Mouse (Mus musculus): ENCODE measurements around the gene Cdr2. TPM values are rescaled to one million over a fixed set of nuclear protein-coding genes. Genes with fewer than 3 reads are reported as not detected.
"Not testable (repeated sequence)": the region's sequence is repeated elsewhere in the genome, so short reads cannot be mapped to it uniquely, and the experiment has no call there.

Cdr2 gene
- polyA plus RNA-seq, 1 experiment from 2014 or later: 13.7 TPM

GRCm38 (mm10) chr7:121000065-121000822 lies 18.1 kb upstream of the Cdr2 start:
- no peaks in the 10 kb centered on the region for H3K9me3 ChIP-seq (replicated peaks)
- no peak for DNase-seq (ENCODE audit: low spot score)
- no peak overlapping the region for H3K4me3 ChIP-seq
- H3K4me1 ChIP-seq: no peaks in the 10 kb centered on the region
- H3K27me3 ChIP-seq (ENCODE audit: low read depth, poor library complexity, severe bottlenecking): no peaks in the 10 kb centered on the region
- no peaks in the 10 kb centered on the region for H3K36me3 ChIP-seq
- WGBS: 82% methylated on average over 3 of the region's 3 CpGs
- H3K27ac ChIP-seq (replicated peaks): no peak overlapping the region

DNA sequence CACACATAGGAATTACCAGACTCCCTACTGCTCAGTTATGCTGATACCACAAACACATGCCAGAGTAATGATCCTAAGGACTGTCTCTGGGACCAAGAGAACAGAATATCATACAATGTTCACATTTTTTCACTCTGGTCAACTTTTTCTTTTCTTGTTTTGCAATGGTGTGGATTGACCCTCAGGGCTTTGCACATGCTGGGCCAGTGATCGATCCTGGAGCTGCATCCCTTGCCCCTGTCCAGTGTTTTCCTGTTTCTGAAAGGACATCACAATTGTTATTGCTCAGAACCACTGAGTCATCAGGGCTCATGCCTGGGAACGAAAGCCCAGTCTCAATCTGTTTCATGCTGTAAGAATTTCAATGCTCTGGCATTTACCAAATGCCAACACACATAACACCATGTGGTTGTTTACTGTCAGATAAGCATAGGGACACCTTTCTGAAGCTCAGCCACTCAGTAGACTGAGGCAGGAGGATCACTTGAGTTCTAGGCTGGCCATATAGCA lies 17.0 kb upstream of the Cdr2 start:
- no peaks in the 10 kb centered on the region for H3K27me3 ChIP-seq (ENCODE audit: low read depth, poor library complexity, severe bottlenecking)
- H3K4me3 ChIP-seq: no peak overlapping the region
- WGBS: 70% methylated on average over 2 of the region's 2 CpGs
- no peaks in the 10 kb centered on the region for H3K9me3 ChIP-seq (replicated peaks)
- no peaks in the 10 kb centered on the region for H3K4me1 ChIP-seq
- no peak overlapping the region for H3K27ac ChIP-seq (replicated peaks)
- no peaks in the 10 kb centered on the region for H3K36me3 ChIP-seq
- DNase-seq (ENCODE audit: low spot score): no peak

DNA sequence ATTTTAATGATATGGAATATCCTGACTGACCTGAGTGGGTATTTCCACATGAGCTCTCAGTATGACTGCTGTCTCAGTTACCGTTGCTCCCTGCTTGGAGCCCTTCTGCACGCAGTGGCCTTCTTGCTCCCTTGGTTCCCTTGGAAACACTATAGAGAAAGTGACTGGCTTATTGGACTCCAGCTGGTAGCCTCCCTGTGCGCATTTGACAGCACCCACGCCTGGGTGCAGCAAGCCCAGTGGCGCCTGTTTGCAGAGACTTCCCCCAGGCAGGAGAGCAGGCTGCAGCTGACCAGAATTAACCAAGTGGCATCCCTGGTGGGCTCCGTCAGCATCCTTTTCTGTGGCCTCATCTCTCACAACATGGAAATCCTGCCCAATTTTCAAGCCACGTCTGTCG lies 9.1 kb upstream of the Cdr2 start:
- DNase-seq (ENCODE audit: low spot score): no peak
- Histone ChIP-seq H3K27ac (replicated peaks) (no peak overlapping the region), H3K4me1 (0 out of 2 replicates have a peak, but pooled peaks cover 2% of the 10 kb centered on the region), H3K9me3 (replicated peaks) (no peaks in the 10 kb centered on the region), H3K4me3 (no peak overlapping the region), H3K36me3 (no peaks in the 10 kb centered on the region), H3K27me3 (ENCODE audit: low read depth, poor library complexity, severe bottlenecking) (no peaks in the 10 kb centered on the region)
- 76% methylated on average over 8 of the region's 8 CpGs for WGBS

GRCm38 (mm10) chr7:120982968-120983367 lies 856 bp upstream of the Cdr2 start:
- DNase-seq (ENCODE audit: low spot score): no peak
- peak overlapping the region; percentile 94 for H3K4me3 ChIP-seq
- peak overlapping the region; percentile 95 for H3K27ac ChIP-seq (replicated peaks)
- no peaks in the 10 kb centered on the region for H3K9me3 ChIP-seq (replicated peaks)
- H3K4me1 ChIP-seq: peaks cover 36% of the 10 kb centered on the region
- H3K36me3 ChIP-seq: no peaks in the 10 kb centered on the region
- no peaks in the 10 kb centered on the region for H3K27me3 ChIP-seq (ENCODE audit: low read depth, poor library complexity, severe bottlenecking)
- WGBS: 25% methylated on average over 7 of the region's 7 CpGs

DNA sequence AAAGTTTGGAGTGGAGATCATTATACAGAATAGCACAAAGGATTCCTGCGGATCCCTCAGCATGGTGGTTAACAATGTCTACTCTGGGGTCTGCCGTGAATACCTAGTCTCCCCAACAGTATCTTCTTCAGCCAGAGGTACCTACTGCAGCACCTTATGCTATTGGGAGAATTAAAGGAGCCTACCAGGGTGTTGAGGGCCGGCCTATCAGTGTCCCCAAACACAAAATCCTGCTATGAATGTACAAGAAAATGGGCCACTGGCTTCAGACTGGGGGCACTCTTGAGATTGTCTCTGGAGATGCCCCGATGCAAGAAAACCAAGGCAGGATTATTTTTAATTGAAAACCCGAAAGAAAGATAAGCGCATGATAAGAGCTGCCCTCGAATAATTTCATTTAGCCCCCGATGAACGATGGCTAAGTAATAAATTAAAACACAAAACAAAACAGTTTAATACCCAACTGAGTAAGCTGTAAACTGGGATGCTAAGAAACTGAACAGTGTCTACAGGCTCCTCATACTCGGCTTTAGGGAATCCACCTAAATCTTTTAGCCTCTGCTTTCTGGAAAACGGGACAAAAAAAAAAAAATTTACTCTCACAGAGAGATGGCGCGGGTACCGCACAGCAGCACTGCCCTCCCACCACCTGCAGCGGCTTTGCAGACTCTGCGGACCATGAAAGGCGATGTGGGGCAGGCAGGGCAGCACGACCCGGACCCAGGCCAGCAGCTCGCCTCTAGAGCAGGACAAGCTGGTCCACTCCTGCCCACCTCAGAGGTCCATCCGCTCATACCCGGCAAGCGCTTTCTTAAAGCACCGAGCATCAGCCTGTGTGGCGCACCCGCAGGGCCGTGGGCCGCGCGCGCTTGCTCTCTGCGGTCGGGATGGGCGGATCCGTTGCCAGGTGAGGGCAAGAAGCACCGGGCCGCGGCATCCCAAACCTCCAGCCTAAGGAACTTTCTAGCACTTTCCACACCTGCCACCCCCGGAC lies 884 bp downstream of the Cdr2 start:
- Histone ChIP-seq H3K9me3 (replicated peaks) (no peaks in the 10 kb centered on the region), H3K27me3 (ENCODE audit: low read depth, poor library complexity, severe bottlenecking) (no peaks in the 10 kb centered on the region), H3K27ac (replicated peaks) (peak overlapping the region; percentile 95), H3K4me3 (peak overlapping the region; percentile 94), H3K4me1 (peaks cover 41% of the 10 kb centered on the region), H3K36me3 (no peaks in the 10 kb centered on the region)
- DNase-seq (ENCODE audit: low spot score): peak; percentile 70
- 6% methylated on average over 39 of the region's 39 CpGs for WGBS

DNA sequence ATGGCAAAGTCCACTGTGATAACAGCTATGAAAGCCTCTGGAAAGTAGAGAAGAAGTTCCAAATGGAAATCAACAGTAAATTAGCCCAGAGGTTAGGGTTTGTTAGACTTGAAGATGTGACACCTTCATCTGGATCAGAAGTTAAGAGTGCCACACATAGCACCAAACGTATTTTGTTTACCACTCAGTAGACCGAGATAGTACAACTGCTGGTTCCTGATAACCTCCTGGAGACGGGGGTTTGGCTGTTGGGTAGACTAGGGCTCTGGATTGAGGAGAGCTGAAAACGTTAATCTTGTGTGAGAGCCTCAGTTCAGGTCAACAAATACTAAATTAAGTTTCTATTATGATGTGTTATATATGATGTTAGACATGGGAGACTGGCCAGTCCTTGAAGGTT lies 2.1 kb downstream of the Cdr2 start:
- WGBS: 89% methylated on average over 4 of the region's 4 CpGs
- DNase-seq (ENCODE audit: low spot score): no peak
- Histone ChIP-seq H3K4me3 (peak overlapping the region; percentile 94; the same call in 1 of the 2 replicates), H3K27me3 (ENCODE audit: low read depth, poor library complexity, severe bottlenecking) (no peaks in the 10 kb centered on the region), H3K4me1 (peaks cover 44% of the 10 kb centered on the region), H3K9me3 (replicated peaks) (no peaks in the 10 kb centered on the region), H3K36me3 (no peaks in the 10 kb centered on the region), H3K27ac (replicated peaks) (no peak overlapping the region)

DNA sequence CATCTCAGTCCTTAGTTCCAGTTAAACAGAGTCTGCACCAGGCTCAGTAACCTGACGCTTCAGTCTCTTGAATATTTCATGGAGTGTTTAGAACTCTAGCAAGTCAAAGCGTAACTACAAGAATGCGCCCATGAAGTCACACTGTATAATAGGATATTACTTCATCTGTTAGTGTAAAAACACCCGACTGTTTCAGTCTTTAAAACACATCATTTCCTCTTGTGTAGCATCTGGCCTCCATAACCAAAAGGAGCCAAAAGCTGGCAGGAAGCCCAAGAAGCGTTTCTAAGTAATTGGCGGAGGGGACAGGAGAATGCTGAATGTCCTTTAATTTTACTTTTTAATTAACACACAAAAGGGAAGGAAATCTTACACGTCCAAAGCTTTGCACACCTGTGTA lies 5.0 kb downstream of the Cdr2 start:
- no peak for DNase-seq (ENCODE audit: low spot score)
- H3K36me3 ChIP-seq: no peaks in the 10 kb centered on the region
- H3K27me3 ChIP-seq (ENCODE audit: low read depth, poor library complexity, severe bottlenecking): no peaks in the 10 kb centered on the region
- H3K4me3 ChIP-seq: no peak overlapping the region
- no peaks in the 10 kb centered on the region for H3K9me3 ChIP-seq (replicated peaks)
- WGBS: 84% methylated on average over 7 of the region's 7 CpGs
- peaks cover 33% of the 10 kb centered on the region for H3K4me1 ChIP-seq
- H3K27ac ChIP-seq (replicated peaks): no peak overlapping the region

DNA sequence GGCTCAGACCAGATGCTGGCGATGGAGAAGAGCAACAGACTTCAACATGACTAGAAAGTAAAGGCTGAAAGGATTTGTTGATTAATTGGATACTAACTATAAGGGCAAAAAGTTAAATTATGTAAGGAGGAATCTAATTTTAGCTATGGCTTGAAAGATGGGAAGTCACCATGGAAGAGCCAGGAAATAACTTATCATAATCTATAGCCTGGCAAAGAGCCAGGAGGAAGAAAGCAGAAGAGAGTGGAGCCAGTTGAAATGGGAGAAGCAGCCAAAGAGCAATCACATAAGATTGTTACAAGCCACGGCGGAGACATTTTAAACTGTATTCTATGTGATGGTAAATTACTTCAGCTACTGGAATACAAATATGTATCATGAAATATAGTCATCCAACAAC lies 8.1 kb downstream of the Cdr2 start:
- H3K4me1 ChIP-seq: peaks cover 13% of the 10 kb centered on the region
- H3K27ac ChIP-seq (replicated peaks): no peak overlapping the region
- H3K9me3 ChIP-seq (replicated peaks): no peaks in the 10 kb centered on the region
- peaks cover 11% of the 10 kb centered on the region; the same call in 1 of the 2 replicates for H3K36me3 ChIP-seq
- H3K27me3 ChIP-seq (ENCODE audit: low read depth, poor library complexity, severe bottlenecking): no peaks in the 10 kb centered on the region
- 96% methylated on average over 3 of the region's 3 CpGs for WGBS
- no peak for DNase-seq (ENCODE audit: low spot score)
- no peak overlapping the region for H3K4me3 ChIP-seq

DNA sequence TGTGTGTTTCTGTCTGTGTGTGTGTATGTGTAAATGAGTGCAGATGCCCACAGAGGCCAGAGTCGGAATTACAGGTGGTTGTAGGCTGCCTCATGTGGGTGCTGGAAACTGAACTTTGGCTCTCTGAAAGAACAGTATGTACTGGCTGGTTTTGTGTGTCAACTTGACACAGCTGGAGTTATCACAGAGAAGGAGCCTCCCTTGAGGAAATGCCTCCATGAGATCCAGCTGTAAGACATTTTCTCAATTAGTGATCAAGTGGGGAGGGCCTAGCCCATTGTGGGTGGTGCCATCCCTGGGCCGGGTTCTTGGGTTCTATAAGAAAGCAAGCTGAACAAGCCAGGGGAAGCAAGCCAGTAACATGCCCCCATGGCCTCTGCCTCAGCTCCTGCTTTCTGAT lies 9.6 kb downstream of the Cdr2 start:
- H3K4me3 ChIP-seq; H3K4me1 ChIP-seq; H3K27me3 ChIP-seq (ENCODE audit: low read depth, poor library complexity, severe bottlenecking); DNase-seq (ENCODE audit: low spot score); H3K27ac ChIP-seq (replicated peaks); H3K9me3 ChIP-seq (replicated peaks): not testable (repeated sequence)
- 81% methylated on average over 2 of the region's 2 CpGs for WGBS
- H3K36me3 ChIP-seq: peaks cover 26% of the 10 kb centered on the region

DNA sequence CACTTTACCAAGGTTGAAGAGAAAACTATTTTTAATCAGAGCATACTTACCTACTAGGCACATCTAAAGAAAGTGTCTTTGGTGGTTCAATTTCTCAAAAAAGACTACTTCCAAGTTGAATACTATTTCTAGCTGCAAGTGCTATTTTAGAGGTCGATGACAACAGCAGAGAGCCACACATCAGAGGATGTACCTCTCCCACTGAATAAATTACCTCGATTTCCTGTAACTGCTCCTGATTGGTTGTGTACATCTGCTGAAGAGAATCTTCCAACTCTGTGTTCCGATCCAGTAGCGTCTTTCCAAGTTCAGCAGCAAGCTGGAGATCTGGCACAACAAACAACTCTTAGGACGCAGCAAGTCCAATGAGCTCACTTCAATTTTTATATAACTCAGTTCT lies 12.0 kb downstream of the Cdr2 start:
- DNase-seq (ENCODE audit: low spot score): no peak
- Histone ChIP-seq H3K36me3 (peaks cover 31% of the 10 kb centered on the region), H3K9me3 (replicated peaks) (no peaks in the 10 kb centered on the region), H3K4me3 (no peak overlapping the region), H3K4me1 (no peaks in the 10 kb centered on the region), H3K27ac (replicated peaks) (no peak overlapping the region), H3K27me3 (ENCODE audit: low read depth, poor library complexity, severe bottlenecking) (no peaks in the 10 kb centered on the region)
- 95% methylated on average over 5 of the region's 5 CpGs for WGBS

- WGBS: 90% methylated on average over 7 of the region's 7 CpGs
- H3K4me1 ChIP-seq: no peaks in the 10 kb centered on the region
- no peak overlapping the region for H3K4me3 ChIP-seq
- no peak overlapping the region for H3K27ac ChIP-seq (replicated peaks)
- no peaks in the 10 kb centered on the region for H3K27me3 ChIP-seq (ENCODE audit: low read depth, poor library complexity, severe bottlenecking)
- H3K36me3 ChIP-seq: peaks cover 31% of the 10 kb centered on the region
- no peaks in the 10 kb centered on the region for H3K9me3 ChIP-seq (replicated peaks)
- DNase-seq (ENCODE audit: low spot score): no peak
Measured at GRCm38 (mm10) chr7:120969221-120969620, 12.9 kb downstream of the Cdr2 start.

DNA sequence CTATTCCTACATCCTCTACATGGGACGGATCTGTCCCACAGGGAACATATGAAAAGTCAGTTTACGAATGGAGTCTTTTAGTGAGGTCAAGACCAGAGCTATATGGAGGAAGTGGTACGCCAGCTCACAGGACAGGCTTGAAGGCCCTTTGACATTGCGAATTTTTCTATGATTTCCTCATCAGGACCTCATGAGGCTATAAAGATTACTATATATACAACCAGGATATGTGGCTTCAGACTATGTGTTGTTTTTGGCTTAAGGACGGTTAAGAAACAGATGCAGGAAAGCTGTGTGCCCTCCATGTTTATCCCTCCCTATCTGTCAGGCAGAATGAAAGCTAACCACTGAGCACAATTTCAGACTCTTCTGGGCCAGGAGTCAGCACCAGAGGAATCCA lies 19.0 kb downstream of the Cdr2 start:
- WGBS: 91% methylated on average over 5 of the region's 5 CpGs
- peaks cover 8% of the 10 kb centered on the region for H3K4me1 ChIP-seq
- no peaks in the 10 kb centered on the region for H3K27me3 ChIP-seq (ENCODE audit: low read depth, poor library complexity, severe bottlenecking)
- H3K27ac ChIP-seq (replicated peaks): no peak overlapping the region
- no peak overlapping the region for H3K4me3 ChIP-seq
- peaks cover 42% of the 10 kb centered on the region for H3K36me3 ChIP-seq
- no peaks in the 10 kb centered on the region for H3K9me3 ChIP-seq (replicated peaks)
- no peak for DNase-seq (ENCODE audit: low spot score)

DNA sequence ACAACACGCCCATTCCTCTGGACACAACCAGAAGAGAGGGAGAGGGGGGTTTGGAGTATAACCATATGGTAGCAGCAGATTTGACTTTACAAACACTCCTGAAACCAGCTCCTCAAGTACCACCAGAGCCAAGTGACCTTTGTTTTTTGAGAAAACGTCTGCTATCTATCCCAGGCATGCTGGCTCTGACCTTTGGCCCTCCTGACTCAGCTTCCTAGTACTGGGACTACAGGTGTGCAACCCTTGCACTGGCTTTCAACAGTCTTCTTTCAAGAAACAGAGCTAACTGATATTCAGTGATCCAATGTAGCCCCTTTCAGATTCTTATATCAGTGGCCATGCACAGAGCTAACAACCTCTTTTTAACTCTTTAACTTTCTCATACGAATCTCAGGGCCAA lies 20.2 kb downstream of the Cdr2 start:
- 70% methylated on average over 3 of the region's 3 CpGs for WGBS

More for the DNA sequence above, 20.2 kb downstream of the Cdr2 start:
- no peak for DNase-seq (ENCODE audit: low spot score)
- H3K27me3 ChIP-seq (ENCODE audit: low read depth, poor library complexity, severe bottlenecking): no peaks in the 10 kb centered on the region
- H3K36me3 ChIP-seq: peaks cover 43% of the 10 kb centered on the region
- H3K4me3 ChIP-seq: no peak overlapping the region
- H3K9me3 ChIP-seq (replicated peaks): no peaks in the 10 kb centered on the region
- peaks cover 8% of the 10 kb centered on the region for H3K4me1 ChIP-seq
- no peak overlapping the region for H3K27ac ChIP-seq (replicated peaks)
